Mouse (Mus musculus) MEL (cell line): ENCODE results near the gene Trp53i13. TPM values are rescaled to one million over a fixed set of nuclear protein-coding genes. Genes with fewer than 3 reads are reported as not detected.

Source experiments
- DNase-seq: peaks from one replicate; pipeline ENCODE4 v3.0.0; 2011; ENCODE audit warnings: low read depth, low spot score
- H3K27ac ChIP-seq: 2 replicates; pipeline ENCODE4 v1.5.1; 2012; ENCODE audit warnings: low read depth, mild to moderate bottlenecking, control low read depth, low read length, moderate library complexity; ENCODE audit not compliant: control insufficient read depth
- H3K27me3 ChIP-seq, 2 experiments: fragments of 150-350 bp in 1 of 2; sonication (generic) in 1 of 2; 2 replicates each; pipeline ENCODE4 v1.6.1; 2012; ENCODE audit warnings: low read length in 2 of 2, mild to moderate bottlenecking in 2 of 2, improper control_type of control experiment in 1 of 2, moderate library complexity in 1 of 2; ENCODE audit not compliant: insufficient read depth in 2 of 2, control insufficient read depth in 1 of 2
- H3K36me3 ChIP-seq, 2 experiments: 2 replicates each; pipeline ENCODE4 v1.6.1; 2012 to 2014; ENCODE audit warnings: low read length in 2 of 2, improper control_type of control experiment in 1 of 2, inconsistent platforms in 1 of 2, mild to moderate bottlenecking in 1 of 2; ENCODE audit not compliant: insufficient read depth in 2 of 2, control insufficient read depth in 1 of 2
- H3K4me1 ChIP-seq, 2 experiments: fragments of 150-350 bp in 1 of 2; sonication (generic) in 1 of 2; 2 replicates each; pipeline ENCODE4 v1.6.1; 2012; ENCODE audit warnings: low read length in 2 of 2, improper control_type of control experiment in 1 of 2, mild to moderate bottlenecking in 1 of 2; ENCODE audit not compliant: insufficient read depth in 2 of 2, control insufficient read depth in 1 of 2
- H3K4me3 ChIP-seq, 2 experiments: fragments of 150-350 bp in 1 of 2; sonication (generic) in 1 of 2; 2 replicates each; pipeline ENCODE4 v1.5.1; 2012; ENCODE audit warnings: low read depth in 2 of 2, low read length in 2 of 2, mild to moderate bottlenecking in 2 of 2, moderate library complexity in 2 of 2, control low read depth in 1 of 2, improper control_type of control experiment in 1 of 2; ENCODE audit not compliant: control insufficient read depth in 1 of 2, insufficient read depth in 1 of 2
- H3K79me2 ChIP-seq: 2 replicates; pipeline ENCODE4 v1.6.1; 2012; ENCODE audit warnings: mild to moderate bottlenecking, low read length, moderate library complexity; ENCODE audit not compliant: control insufficient read depth, poor library complexity, insufficient read depth
- H3K9ac ChIP-seq: 2 replicates; pipeline ENCODE4 v1.6.1; 2012; ENCODE audit warnings: low read depth, mild to moderate bottlenecking, control low read depth, low read length, moderate library complexity; ENCODE audit not compliant: control insufficient read depth, poor library complexity, severe bottlenecking
- H3K9me3 ChIP-seq: fragments of 150-350 bp; sonication (generic); replicated peaks from 2 replicates; pipeline ENCODE4 v1.6.1; 2012; ENCODE audit warnings: mild to moderate bottlenecking, low read length, improper control_type of control experiment, moderate library complexity; ENCODE audit not compliant: insufficient read depth
- BHLHE40 ChIP-seq: IDR thresholded peaks from 2 replicates; pipeline ENCODE4 v1.6.1; 2012; ENCODE audit warnings: low read depth, mild to moderate bottlenecking, inconsistent platforms, low read length, improper control_type of control experiment, borderline replicate concordance
- CHD2 ChIP-seq: IDR thresholded peaks from 2 replicates; pipeline ENCODE4 v1.6.1; 2011; ENCODE audit warnings: low read length, improper control_type of control experiment
- ELF1 ChIP-seq: IDR thresholded peaks from 2 replicates; pipeline ENCODE4 v1.6.1; 2014; ENCODE audit warnings: low read depth, mild to moderate bottlenecking, inconsistent platforms, low read length, improper control_type of control experiment, moderate library complexity
- EP300 ChIP-seq, 2 experiments: IDR thresholded peaks; 2 replicates each; pipeline ENCODE4 v1.6.1; 2011; ENCODE audit warnings: improper control_type of control experiment in 2 of 2, low read length in 2 of 2, low read depth in 1 of 2, mild to moderate bottlenecking in 1 of 2
- GABPA ChIP-seq: IDR thresholded peaks from 2 replicates; pipeline ENCODE4 v1.6.1; 2012; ENCODE audit warnings: low read depth, mild to moderate bottlenecking, inconsistent platforms, low read length, improper control_type of control experiment, moderate library complexity
- GATA1 ChIP-seq: IDR thresholded peaks from 2 replicates; pipeline ENCODE4 v1.6.1; 2011; ENCODE audit warnings: low read depth, low read length, improper control_type of control experiment
- JUND ChIP-seq: IDR thresholded peaks from 2 replicates; pipeline ENCODE4 v1.6.1; 2011; ENCODE audit warnings: low read depth, mild to moderate bottlenecking, improper control_type of control experiment, low read length
- KAT2A ChIP-seq: conservative IDR thresholded peaks from 2 replicates; pipeline ENCODE4 v1.6.1; 2012; ENCODE audit warnings: low read depth, low read length, improper control_type of control experiment, inconsistent platforms
- MAFK ChIP-seq: IDR thresholded peaks from 2 replicates; pipeline ENCODE4 v1.6.1; 2011; ENCODE audit warnings: low read depth, mild to moderate bottlenecking, low read length, improper control_type of control experiment, borderline replicate concordance
- MAX ChIP-seq: IDR thresholded peaks from 2 replicates; pipeline ENCODE4 v1.6.1; 2011; ENCODE audit warnings: low read length, improper control_type of control experiment
- MAZ ChIP-seq: IDR thresholded peaks from 2 replicates; pipeline ENCODE4 v1.6.1; 2012; ENCODE audit warnings: low read depth, mild to moderate bottlenecking, inconsistent platforms, low read length, improper control_type of control experiment
- MEF2A ChIP-seq: IDR thresholded peaks from 2 replicates; pipeline ENCODE4 v1.6.1; 2014; ENCODE audit warnings: low read depth, mild to moderate bottlenecking, inconsistent platforms, low read length, improper control_type of control experiment; ENCODE audit not compliant: poor library complexity, insufficient replicate concordance, severe bottlenecking; ENCODE audit errors: extremely low read depth
- NELFE ChIP-seq: IDR thresholded peaks from 2 replicates; pipeline ENCODE4 v1.6.1; 2011; ENCODE audit warnings: low read depth, low read length, improper control_type of control experiment
- NRF1 ChIP-seq: IDR thresholded peaks from 2 replicates; pipeline ENCODE4 v1.6.1; 2014; ENCODE audit warnings: low read depth, mild to moderate bottlenecking, inconsistent platforms, low read length, improper control_type of control experiment, moderate library complexity; ENCODE audit not compliant: poor library complexity, insufficient read depth, severe bottlenecking
- POLR2AphosphoS2 ChIP-seq: IDR thresholded peaks from 2 replicates; pipeline ENCODE4 v1.6.1; 2011; ENCODE audit warnings: low read length, improper control_type of control experiment
- SIN3A ChIP-seq: IDR thresholded peaks from 2 replicates; pipeline ENCODE4 v1.6.1; 2012; ENCODE audit warnings: low read length, improper control_type of control experiment, inconsistent platforms
- SMC3 ChIP-seq: IDR thresholded peaks from 2 replicates; pipeline ENCODE4 v1.6.1; 2011; ENCODE audit warnings: low read depth, low read length, improper control_type of control experiment
- TCF12 ChIP-seq: IDR thresholded peaks from 2 replicates; pipeline ENCODE4 v1.6.1; 2014; ENCODE audit warnings: low read depth, mild to moderate bottlenecking, inconsistent platforms, low read length, improper control_type of control experiment, moderate library complexity
- UBTF ChIP-seq: IDR thresholded peaks from 2 replicates; pipeline ENCODE4 v1.6.1; 2012; ENCODE audit warnings: low read depth, mild to moderate bottlenecking, inconsistent platforms, low read length, improper control_type of control experiment, moderate library complexity, borderline replicate concordance; ENCODE audit not compliant: insufficient read depth
- USF2 ChIP-seq, 2 experiments: IDR thresholded peaks; 2 replicates each; pipeline ENCODE4 v1.6.1; 2011 to 2012; ENCODE audit warnings: improper control_type of control experiment in 2 of 2, low read length in 2 of 2, borderline replicate concordance in 1 of 2, inconsistent platforms in 1 of 2, low read depth in 1 of 2, mild to moderate bottlenecking in 1 of 2; ENCODE audit not compliant: insufficient read depth in 1 of 2
- ZC3H11A ChIP-seq: IDR thresholded peaks from 2 replicates; pipeline ENCODE4 v1.6.1; 2012; ENCODE audit warnings: low read depth, mild to moderate bottlenecking, inconsistent platforms, low read length, improper control_type of control experiment
- ZKSCAN1 ChIP-seq: IDR thresholded peaks from 2 replicates; pipeline ENCODE4 v1.6.1; 2012; ENCODE audit warnings: low read depth, mild to moderate bottlenecking, inconsistent platforms, low read length, improper control_type of control experiment, moderate library complexity
- polyA plus RNA-seq, 2 experiments: library from polyadenylated mRNA; stranded (reverse) in 1 of 2; unstranded in 1 of 2; fragments of >175 nt in 1 of 2; fragments of >200 nt in 1 of 2; gene quantifications; 2 replicates each; pipeline versions ENCODE4 v1.2.1 to v1.2.4; 2012; ENCODE audit warnings: low replicate concordance in 2 of 2, low read depth in 1 of 2; ENCODE audit not compliant: insufficient read length in 2 of 2, insufficient read depth in 1 of 2, missing spikeins in 1 of 2
- total RNA-seq: library from RNA; depleted of rRNA; stranded (reverse); fragments of 300-350 nt; gene quantifications from 2 replicates; pipeline ENCODE4 v1.2.3, GENCODE M21; 2012

Trp53i13 gene
- total and polyA plus RNA-seq, 3 experiments, result 6.0 to 12.3 TPM; not detected in 1

GRCm38 (mm10) chr11:77491123-77491501, 24.7 kb downstream of the Trp53i13 start (continued):
- TF ChIP-seq GATA1 (no peak), ELF1 (no peak; the same call in 1 of the 2 replicates), TCF12 (peak; percentile 45; the same call in 1 of the 2 replicates), GABPA (no peak), POLR2AphosphoS2 (peak; percentile 31; the same call in 1 of the 2 replicates), SMC3 (peak; percentile 85), EP300 (IDR thresholded peaks at IDR 0.05; ENCODE audit: low read depth in 1 of 2, low read length in 2 of 2) (peak in 1 of 2 experiments; percentile 37; a peak in 2 of 4 replicates), MAX (no peak), USF2 (IDR thresholded peaks at IDR 0.05; ENCODE audit: borderline replicate concordance in 1 of 2, insufficient read depth in 1 of 2, low read depth in 1 of 2, low read length in 2 of 2) (no peak), MEF2A (no peak), KAT2A (no peak; the same call in 1 of the 2 replicates), ZKSCAN1 (no peak), SIN3A (peak; percentile 73; the same call in 1 of the 2 replicates), NELFE (no peak), UBTF (peak; percentile 36; the same call in 1 of the 2 replicates), JUND (no peak), NRF1 (no peak)
- TF ChIP-seq, all 39 proteins: peak for 13

GRCm38 (mm10) chr11:77490451-77490850, 25.3 kb downstream of the Trp53i13 start:
- peaks cover 2 to 38% of the 10 kb centered on the region in 2 experiments; a peak in 3 of 4 replicates for H3K4me1 ChIP-seq
- H3K27ac ChIP-seq, result no peak overlapping the region
- H3K79me2 ChIP-seq, result peaks cover 62% of the 10 kb centered on the region
- no peaks in the 10 kb centered on the region for H3K27me3 ChIP-seq
- TF ChIP-seq EP300 (IDR thresholded peaks at IDR 0.05; ENCODE audit: low read depth in 1 of 2, low read length in 2 of 2) (no peak), ELF1 (no peak), SMC3 (no peak), KAT2A (no peak), BHLHE40 (no peak), MAFK (no peak), MAZ (no peak), CHD2 (no peak), ZC3H11A (no peak), NRF1 (no peak)
- peak; percentile 47 for DNase-seq
- H3K9ac ChIP-seq, result peak overlapping the region; percentile 68
- no peaks in the 10 kb centered on the region for H3K9me3 ChIP-seq
- peaks cover 0 to 33% of the 10 kb centered on the region in 2 experiments; a peak in 2 of 4 replicates for H3K36me3 ChIP-seq
- peak overlapping the region; percentile 32 to 60; a peak in 2 of 4 replicates for H3K4me3 ChIP-seq
